Mouse (Mus musculus): ENCODE measurements around the gene Ccdc57. TPM values are rescaled to one million over a fixed set of nuclear protein-coding genes. Genes with fewer than 3 reads are reported as not detected.

Gene Ccdc57
- polyA plus RNA-seq, 1 experiment from 2014 or later, result 5.7 TPM

GRCm38 (mm10) chr11:120913796-120914195 lies 18.9 kb downstream of the Ccdc57 start:
- no peak for TF ChIP-seq CTCF (IDR thresholded peaks at IDR 0.05; ENCODE audit: low read depth)
- DNase-seq (ENCODE audit: low spot score), result no peak
- Histone ChIP-seq H3K9me3 (replicated peaks; ENCODE audit: low read length) (no peaks in the 10 kb centered on the region), H3K27ac (no peak overlapping the region), H3K27me3 (ENCODE audit: insufficient read depth, low read length) (no peaks in the 10 kb centered on the region), H3K4me2 (ENCODE audit: low read length) (no peak overlapping the region), H3K4me1 (replicated peaks; ENCODE audit: insufficient read depth, low read length) (no peaks in the 10 kb centered on the region), H3K4me3 (replicated peaks; ENCODE audit: low read depth, low read length) (no peak overlapping the region), H3K36me3 (ENCODE audit: insufficient read depth, low read length) (no peaks in the 10 kb centered on the region; the same call in 1 of the 2 replicates), H3K9ac (ENCODE audit: low read depth, low read length) (no peak overlapping the region)
- 95% methylated on average over 4 of the region's 4 CpGs for WGBS
- no peak for ATAC-seq (replicated peaks; ENCODE audit: low FRiP score, low read depth)

GRCm38 (mm10) chr11:120905430-120905873 lies 27.2 kb downstream of the Ccdc57 start:
- peak; percentile 74 for ATAC-seq (replicated peaks; ENCODE audit: low FRiP score, low read depth)
- DNase-seq (ENCODE audit: low spot score), result peak; percentile 92
- 8% methylated on average over 1 of the region's 1 CpGs for WGBS
- Histone ChIP-seq H3K9ac (ENCODE audit: low read depth, low read length) (no peak overlapping the region), H3K4me1 (replicated peaks; ENCODE audit: insufficient read depth, low read length) (no peaks in the 10 kb centered on the region), H3K4me3 (replicated peaks; ENCODE audit: low read depth, low read length) (no peak overlapping the region), H3K9me3 (replicated peaks; ENCODE audit: low read length) (no peaks in the 10 kb centered on the region), H3K27ac (no peak overlapping the region), H3K36me3 (ENCODE audit: insufficient read depth, low read length) (no peaks in the 10 kb centered on the region), H3K4me2 (ENCODE audit: low read length) (no peak overlapping the region), H3K27me3 (ENCODE audit: insufficient read depth, low read length) (no peaks in the 10 kb centered on the region)
- peak; percentile 100 for TF ChIP-seq CTCF (IDR thresholded peaks at IDR 0.05; ENCODE audit: low read depth)

GRCm38 (mm10) chr11:120904561-120904960 lies 28.1 kb downstream of the Ccdc57 start:
- Histone ChIP-seq H3K36me3 (ENCODE audit: insufficient read depth, low read length) (no peaks in the 10 kb centered on the region), H3K4me1 (replicated peaks; ENCODE audit: insufficient read depth, low read length) (no peaks in the 10 kb centered on the region), H3K9me3 (replicated peaks; ENCODE audit: low read length) (no peaks in the 10 kb centered on the region), H3K4me3 (replicated peaks; ENCODE audit: low read depth, low read length) (no peak overlapping the region), H3K9ac (ENCODE audit: low read depth, low read length) (no peak overlapping the region), H3K27me3 (ENCODE audit: insufficient read depth, low read length) (no peaks in the 10 kb centered on the region), H3K4me2 (ENCODE audit: low read length) (no peak overlapping the region), H3K27ac (no peak overlapping the region)
- 97% methylated on average over 3 of the region's 3 CpGs for WGBS
- DNase-seq (ENCODE audit: low spot score) (no peak), ATAC-seq (replicated peaks; ENCODE audit: low FRiP score, low read depth) (no peak)
- no peak for TF ChIP-seq CTCF (IDR thresholded peaks at IDR 0.05; ENCODE audit: low read depth)

- H3K36me3 ChIP-seq (ENCODE audit: insufficient read depth, low read length), result 0 out of 2 replicates have a peak, but pooled peaks cover 5% of the 10 kb centered on the region
- peak overlapping the region; percentile 81; the same call in 1 of the 2 replicates for H3K27ac ChIP-seq
- H3K9me3 ChIP-seq (replicated peaks; ENCODE audit: low read length), result no peaks in the 10 kb centered on the region
- no peaks in the 10 kb centered on the region for H3K27me3 ChIP-seq (ENCODE audit: insufficient read depth, low read length)
- 75% methylated on average over 24 of the region's 24 CpGs for WGBS
- no peak for TF ChIP-seq CTCF (IDR thresholded peaks at IDR 0.05; ENCODE audit: low read depth)
- no peak overlapping the region for H3K4me2 ChIP-seq (ENCODE audit: low read length)
- no peaks in the 10 kb centered on the region for H3K4me1 ChIP-seq (replicated peaks; ENCODE audit: insufficient read depth, low read length)
- H3K4me3 ChIP-seq (replicated peaks; ENCODE audit: low read depth, low read length), result no peak overlapping the region
- H3K9ac ChIP-seq (ENCODE audit: low read depth, low read length), result no peak overlapping the region
- no peak for DNase-seq (ENCODE audit: low spot score)
- no peak for ATAC-seq (replicated peaks; ENCODE audit: low FRiP score, low read depth)
Observed at GRCm38 (mm10) chr11:120903159-120903850, 29.4 kb downstream of the Ccdc57 start.

GRCm38 (mm10) chr11:120902487-120903142 lies 30.1 kb downstream of the Ccdc57 start:
- WGBS, result 40% methylated on average over 10 of the region's 10 CpGs
- peak overlapping the region; percentile 81 for H3K27ac ChIP-seq
- H3K27me3 ChIP-seq (ENCODE audit: insufficient read depth, low read length), result no peaks in the 10 kb centered on the region
- no peak overlapping the region for H3K4me3 ChIP-seq (replicated peaks; ENCODE audit: low read depth, low read length)
- H3K36me3 ChIP-seq (ENCODE audit: insufficient read depth, low read length), result 0 out of 2 replicates have a peak, but pooled peaks cover 5% of the 10 kb centered on the region
- no peaks in the 10 kb centered on the region for H3K4me1 ChIP-seq (replicated peaks; ENCODE audit: insufficient read depth, low read length)
- 0 out of 2 replicates have a peak overlapping the region, but pooled peaks have one; percentile 14 for H3K9ac ChIP-seq (ENCODE audit: low read depth, low read length)
- ATAC-seq (replicated peaks; ENCODE audit: low FRiP score, low read depth) (peak; percentile 79), DNase-seq (ENCODE audit: low spot score) (peak; percentile 78)
- peak; percentile 21; the same call in 1 of the 2 replicates for TF ChIP-seq CTCF (IDR thresholded peaks at IDR 0.05; ENCODE audit: low read depth)
- H3K9me3 ChIP-seq (replicated peaks; ENCODE audit: low read length), result no peaks in the 10 kb centered on the region
- H3K4me2 ChIP-seq (ENCODE audit: low read length), result peak overlapping the region; percentile 27; the same call in 1 of the 2 replicates

- Histone ChIP-seq H3K36me3 (ENCODE audit: insufficient read depth, low read length) (0 out of 2 replicates have a peak, but pooled peaks cover 5% of the 10 kb centered on the region), H3K9ac (ENCODE audit: low read depth, low read length) (0 out of 2 replicates have a peak overlapping the region, but pooled peaks have one; percentile 14), H3K9me3 (replicated peaks; ENCODE audit: low read length) (no peaks in the 10 kb centered on the region), H3K4me3 (replicated peaks; ENCODE audit: low read depth, low read length) (no peak overlapping the region), H3K4me2 (ENCODE audit: low read length) (peak overlapping the region; percentile 27), H3K27me3 (ENCODE audit: insufficient read depth, low read length) (no peaks in the 10 kb centered on the region), H3K27ac (peak overlapping the region; percentile 81), H3K4me1 (replicated peaks; ENCODE audit: insufficient read depth, low read length) (no peaks in the 10 kb centered on the region)
- WGBS, result 54% methylated on average over 21 of the region's 21 CpGs
- DNase-seq (ENCODE audit: low spot score), result peak; percentile 75
- peak; percentile 62 for ATAC-seq (replicated peaks; ENCODE audit: low FRiP score, low read depth)
- TF ChIP-seq CTCF (IDR thresholded peaks at IDR 0.05; ENCODE audit: low read depth), result no peak
Observed at GRCm38 (mm10) chr11:120901729-120902486, 30.8 kb downstream of the Ccdc57 start.

Measured in kidney, postnatal 0 days (tissue).